Mouse (Mus musculus): ENCODE measurements around the gene Ttc36.
A peak's percentile ranks its signal among the peaks of the same experiment; 100 is the strongest.
"Not testable (repeated sequence)": the region's sequence is repeated elsewhere in the genome, so short reads cannot be mapped to it uniquely, and the experiment has no call there.

Gene Ttc36

GRCm38 (mm10) chr9:44772750-44773651, 29.9 kb downstream of the Ttc36 start:
- DNase-seq (ENCODE audit: low read depth, low spot score) = peak; percentile 93

GRCm38 (mm10) chr9:44772392-44772749, 30.5 kb downstream of the Ttc36 start:
- no peak for DNase-seq (ENCODE audit: low read depth, low spot score)

- no peak for DNase-seq (ENCODE audit: low read depth, low spot score)
Observed at GRCm38 (mm10) chr9:44771376-44771775, 31.5 kb downstream of the Ttc36 start.

GRCm38 (mm10) chr9:44768029-44768394, 34.9 kb downstream of the Ttc36 start:
- not testable (repeated sequence) for DNase-seq (ENCODE audit: low read depth, low spot score)

GRCm38 (mm10) chr9:44767101-44768028, 35.5 kb downstream of the Ttc36 start, which contains the start of the genes Arcn1 and Ift46:
Gene Arcn1, minus strand, starts transcription at chr9:44767845.
Gene Ift46, plus strand, starts transcription at chr9:44767908.
- DNase-seq (ENCODE audit: low read depth, low spot score) = peak; percentile 86

GRCm38 (mm10) chr9:44760873-44761272, 42.0 kb downstream of the Ttc36 start:
- DNase-seq (ENCODE audit: low read depth, low spot score) = no peak

All from forelimb bud, embryonic 11.5 days (tissue).